Mouse (Mus musculus) macrophage (primary cell): ENCODE results near the gene Runx3. TPM values are rescaled to one million over a fixed set of nuclear protein-coding genes. Genes with fewer than 3 reads are reported as not detected.

Experiments
- H3K27ac ChIP-seq: fragments of 350-480 bp; formaldehyde crosslinking; 2 replicates; pipeline ENCODE4 v1.9.0; 2021
- H3K36me3 ChIP-seq: fragments of 350-480 bp; formaldehyde crosslinking; 2 replicates; pipeline ENCODE4 v1.9.0; 2021; ENCODE audit errors: inconsistent target
- H3K4me3 ChIP-seq: fragments of 350-480 bp; formaldehyde crosslinking; 2 replicates; pipeline ENCODE4 v1.9.0; 2021; ENCODE audit errors: inconsistent target
- H3K79me2 ChIP-seq: fragments of 350-480 bp; formaldehyde crosslinking; 2 replicates; pipeline ENCODE4 v1.9.0; 2021; ENCODE audit errors: inconsistent target
- WGBS: methylation state at CpG from one replicate; pipeline ENCODE4 v1.1.7; 2026; ENCODE audit warnings: inconsistent platforms; ENCODE audit not compliant: missing documents; 5-methylcytosine and 5-hydroxymethylcytosine counted together
- polyA plus RNA-seq: library from polyadenylated mRNA; stranded (reverse); fragments of 250-400 nt; gene quantifications from 3 replicates; pipeline ENCODE4 v1.2.4, GENCODE M21; 2018; ENCODE audit warnings: inconsistent platforms

Runx3 gene
- polyA plus RNA-seq, 1 experiment from 2014 or later, result 1.3 TPM

DNA sequence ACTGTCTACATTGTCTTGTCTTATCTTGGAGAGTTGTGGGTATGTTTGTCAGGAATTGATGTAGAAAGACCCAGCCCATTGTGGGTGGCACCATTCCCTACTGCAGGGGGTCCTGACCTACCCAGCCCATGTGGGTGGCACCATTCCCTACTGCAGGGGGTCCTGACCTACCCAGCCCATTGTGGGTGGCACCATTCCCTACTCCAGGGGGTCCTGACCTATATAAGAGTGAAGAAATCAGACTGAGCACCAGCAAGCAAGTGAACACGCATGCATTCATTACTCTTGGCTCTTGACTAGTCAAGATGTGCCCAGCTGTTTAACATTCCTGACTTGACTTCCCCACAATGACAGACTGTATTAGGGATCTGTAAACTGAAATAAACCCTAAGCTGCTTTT lies 69.9 kb downstream of the Runx3 start:
- H3K79me2 ChIP-seq, result no peaks in the 10 kb centered on the region
- WGBS, result 100% methylated on average over 1 of the region's 1 CpGs
- no peak overlapping the region for H3K4me3 ChIP-seq

DNA sequence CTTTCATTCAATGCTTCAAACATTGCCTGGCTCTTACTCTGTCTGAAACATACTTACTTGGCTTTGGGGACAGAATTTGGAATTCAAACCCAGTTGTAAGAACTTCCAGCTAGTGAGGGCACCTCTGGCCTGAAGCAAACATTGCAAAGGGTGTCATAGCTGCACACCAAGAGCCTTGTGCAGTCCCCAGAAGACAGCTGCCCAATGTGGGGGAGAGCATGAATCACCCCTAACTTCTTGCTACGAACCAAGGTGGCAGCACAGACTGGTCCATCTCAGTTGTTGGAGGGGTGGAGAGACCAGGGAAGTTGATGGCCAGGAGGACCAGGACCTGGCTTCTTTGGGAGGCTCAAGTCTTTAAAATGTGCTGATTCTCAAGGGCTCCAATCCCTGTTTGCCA lies 70.7 kb downstream of the Runx3 start:
- WGBS, result 80% methylated on average over 1 of the region's 1 CpGs
- Histone ChIP-seq H3K79me2 (no peaks in the 10 kb centered on the region), H3K4me3 (no peak overlapping the region), H3K36me3 (no peaks in the 10 kb centered on the region), H3K27ac (no peak overlapping the region)

More for the DNA sequence above, 69.9 kb downstream of the Runx3 start:
- Histone ChIP-seq H3K36me3 (no peaks in the 10 kb centered on the region), H3K27ac (no peak overlapping the region)

DNA sequence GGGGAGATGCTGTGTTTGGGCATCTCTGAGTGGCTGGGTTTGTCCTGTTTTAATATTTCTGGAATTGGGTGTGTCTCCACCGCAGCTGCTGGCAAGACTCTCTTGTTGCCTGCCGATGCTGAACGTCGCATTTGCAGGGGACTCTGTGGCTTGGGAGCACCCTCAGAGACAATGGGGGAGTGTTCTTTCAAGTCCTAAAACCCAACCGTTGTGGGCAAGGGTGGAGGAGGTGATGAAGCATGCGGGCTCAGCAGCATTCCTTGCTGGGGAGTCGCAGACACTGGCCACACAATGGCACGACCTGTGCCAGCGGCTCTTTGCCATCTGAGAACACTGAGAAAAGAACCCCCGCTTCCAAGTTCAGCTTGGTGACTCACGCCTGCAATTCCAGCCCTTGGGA lies 71.2 kb downstream of the Runx3 start:
- Histone ChIP-seq H3K79me2 (no peaks in the 10 kb centered on the region), H3K4me3 (no peak overlapping the region), H3K36me3 (no peaks in the 10 kb centered on the region), H3K27ac (no peak overlapping the region)
- WGBS, result 84% methylated on average over 11 of the region's 11 CpGs

DNA sequence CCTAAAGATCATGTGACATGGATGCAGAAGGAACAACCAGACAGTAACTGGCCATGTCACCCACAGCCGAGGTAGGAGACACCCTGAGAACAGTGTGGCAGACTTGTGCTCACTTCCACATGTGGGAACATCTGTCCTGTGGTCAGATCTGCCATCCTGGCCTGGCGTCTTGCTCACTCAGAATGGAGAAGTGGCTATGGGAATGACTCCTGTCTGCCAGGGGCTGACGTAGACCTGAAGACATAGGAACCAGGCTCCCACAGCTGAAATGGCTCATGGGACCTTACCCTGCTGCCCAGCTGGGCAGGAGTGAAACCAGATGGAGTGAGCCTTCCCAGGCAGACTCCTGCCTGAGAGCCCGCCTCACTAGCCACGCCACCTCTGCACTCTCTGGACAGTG lies 72.4 kb downstream of the Runx3 start:
- Histone ChIP-seq H3K27ac (no peak overlapping the region), H3K36me3 (no peaks in the 10 kb centered on the region), H3K79me2 (no peaks in the 10 kb centered on the region), H3K4me3 (no peak overlapping the region)
- 24% methylated on average over 5 of the region's 5 CpGs for WGBS

DNA sequence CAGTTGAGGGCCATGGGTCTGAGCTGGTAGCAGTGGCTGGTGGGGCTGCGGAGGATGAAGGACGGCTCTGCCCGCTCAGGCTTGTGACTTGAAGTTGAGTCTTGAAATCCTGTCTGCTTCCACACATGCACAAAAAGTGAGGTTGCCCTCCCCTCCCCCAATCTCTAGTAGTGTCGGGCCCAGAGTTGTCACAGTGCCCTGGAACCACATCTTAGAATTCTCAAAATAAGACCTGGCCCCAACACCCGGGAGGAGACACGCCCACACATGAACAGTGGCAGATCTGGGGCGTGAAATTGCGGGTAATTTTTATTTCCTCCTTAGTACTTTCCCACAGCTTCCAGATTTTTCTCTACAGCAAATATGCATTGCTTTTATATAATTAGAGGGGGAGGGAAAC lies 77.4 kb downstream of the Runx3 start:
- Histone ChIP-seq H3K4me3 (no peak overlapping the region), H3K36me3 (no peaks in the 10 kb centered on the region), H3K27ac (no peak overlapping the region), H3K79me2 (no peaks in the 10 kb centered on the region)
- 51% methylated on average over 6 of the region's 8 CpGs for WGBS

DNA sequence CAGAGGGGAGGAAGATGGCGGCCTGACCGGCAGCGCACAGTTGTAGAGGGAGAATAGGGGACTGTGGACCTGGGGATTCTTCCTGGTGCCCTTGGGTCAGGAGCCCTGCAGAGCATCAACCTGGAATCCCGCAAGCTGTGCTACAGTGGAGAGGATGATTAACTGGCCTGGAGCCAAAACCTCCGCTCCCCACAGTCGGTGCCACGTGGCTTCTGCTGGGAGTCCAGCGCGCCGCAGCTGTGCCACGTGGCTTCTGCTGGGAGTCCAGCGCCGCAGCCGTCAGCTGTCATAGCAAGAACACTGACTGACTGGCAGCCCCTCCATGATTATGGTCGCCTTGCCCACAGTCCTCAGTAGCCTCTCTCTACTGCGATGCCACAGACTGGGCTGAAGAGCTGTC lies 81.3 kb downstream of the Runx3 start:
- no peak overlapping the region for H3K4me3 ChIP-seq
- no peak overlapping the region for H3K27ac ChIP-seq
- 90% methylated on average over 16 of the region's 16 CpGs for WGBS
- no peaks in the 10 kb centered on the region for H3K79me2 ChIP-seq
- no peaks in the 10 kb centered on the region for H3K36me3 ChIP-seq

DNA sequence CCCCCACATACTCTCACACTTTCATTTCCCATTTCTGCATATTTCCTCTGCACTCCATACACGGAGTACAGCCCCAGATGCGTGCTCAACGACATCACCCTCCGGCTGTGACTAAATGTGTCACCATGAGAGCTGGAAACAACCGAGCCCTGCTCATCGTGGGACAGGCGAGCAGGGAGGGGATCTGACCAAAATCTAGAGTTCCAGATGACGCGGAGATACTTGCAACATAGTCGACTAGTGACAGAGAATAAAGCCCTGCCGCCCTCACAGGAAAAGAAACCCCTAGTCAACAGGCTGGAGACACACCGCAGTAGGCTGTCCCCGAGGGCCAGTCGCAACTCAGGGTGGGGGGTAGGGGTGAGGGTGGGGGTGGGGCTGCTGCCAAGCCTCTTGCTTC lies 82.8 kb downstream of the Runx3 start:
- under 1% methylated on average over 13 of the region's 14 CpGs for WGBS
- Histone ChIP-seq H3K27ac (peak overlapping the region; percentile 45), H3K4me3 (peak overlapping the region; percentile 14; the same call in 1 of the 2 replicates), H3K79me2 (no peaks in the 10 kb centered on the region), H3K36me3 (no peaks in the 10 kb centered on the region)

DNA sequence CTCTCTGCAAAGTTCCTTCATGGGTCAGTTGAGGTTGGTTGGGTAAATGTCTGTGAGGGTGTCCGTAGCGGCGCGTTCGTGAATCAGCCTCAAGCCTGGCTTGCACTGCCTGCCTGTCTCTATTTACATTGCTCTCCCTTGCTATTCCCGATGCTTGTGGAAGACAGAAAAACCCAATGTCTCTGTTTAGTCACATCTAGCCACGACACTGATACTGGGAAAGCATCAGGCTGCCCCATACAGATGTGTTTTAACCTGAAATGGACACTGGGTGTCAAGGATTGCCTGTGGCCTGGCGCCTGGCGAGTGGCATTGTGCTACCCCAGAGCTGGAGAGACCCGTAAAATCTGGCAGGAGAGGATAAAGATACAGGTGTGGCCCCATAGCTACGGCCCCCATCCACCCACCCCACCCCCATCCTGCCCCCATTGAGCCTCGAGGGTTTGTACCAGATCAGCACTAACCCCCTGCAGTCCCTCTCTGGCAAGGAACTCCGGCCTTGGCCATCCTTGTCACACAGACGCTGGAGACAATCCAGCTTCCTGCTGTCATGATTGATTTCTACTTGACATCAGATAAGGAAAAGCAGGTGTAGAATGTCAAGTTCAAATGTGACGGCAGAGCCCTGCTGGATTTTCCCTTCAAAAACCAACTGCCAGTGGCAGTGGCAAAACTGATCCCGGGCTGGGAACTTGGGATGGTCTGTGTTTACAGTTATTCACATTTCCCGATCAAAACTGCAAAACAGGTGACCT lies 83.5 kb downstream of the Runx3 start:
- H3K4me3 ChIP-seq, result peak overlapping the region; percentile 14; the same call in 1 of the 2 replicates
- H3K27ac ChIP-seq, result peak overlapping the region; percentile 45
- no peaks in the 10 kb centered on the region for H3K36me3 ChIP-seq
- H3K79me2 ChIP-seq, result no peaks in the 10 kb centered on the region
- 44% methylated on average over 17 of the region's 17 CpGs for WGBS

DNA sequence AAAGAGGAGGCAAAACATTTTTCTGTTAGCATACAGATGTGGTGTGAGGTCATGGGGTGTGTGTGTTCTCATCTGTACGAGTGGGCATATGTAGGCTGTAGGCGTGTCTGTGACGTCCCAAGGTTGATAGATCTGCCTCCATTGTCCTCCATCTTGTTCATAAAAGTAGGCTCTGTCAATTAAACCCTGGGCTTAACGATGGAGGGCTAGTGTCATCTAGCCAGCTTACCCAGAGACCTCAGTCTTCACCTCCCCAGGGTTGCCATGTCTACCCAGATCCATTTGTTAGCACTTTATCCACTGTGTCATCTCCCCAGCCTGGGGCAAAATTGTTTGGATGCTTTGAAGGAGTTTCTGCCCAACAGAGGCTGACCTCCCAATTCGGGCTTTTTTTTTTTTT lies 84.2 kb downstream of the Runx3 start:
- H3K36me3 ChIP-seq, result no peaks in the 10 kb centered on the region
- no peak overlapping the region for H3K4me3 ChIP-seq
- H3K79me2 ChIP-seq, result no peaks in the 10 kb centered on the region
- WGBS, result 96% methylated on average over 4 of the region's 5 CpGs
- no peak overlapping the region for H3K27ac ChIP-seq

DNA sequence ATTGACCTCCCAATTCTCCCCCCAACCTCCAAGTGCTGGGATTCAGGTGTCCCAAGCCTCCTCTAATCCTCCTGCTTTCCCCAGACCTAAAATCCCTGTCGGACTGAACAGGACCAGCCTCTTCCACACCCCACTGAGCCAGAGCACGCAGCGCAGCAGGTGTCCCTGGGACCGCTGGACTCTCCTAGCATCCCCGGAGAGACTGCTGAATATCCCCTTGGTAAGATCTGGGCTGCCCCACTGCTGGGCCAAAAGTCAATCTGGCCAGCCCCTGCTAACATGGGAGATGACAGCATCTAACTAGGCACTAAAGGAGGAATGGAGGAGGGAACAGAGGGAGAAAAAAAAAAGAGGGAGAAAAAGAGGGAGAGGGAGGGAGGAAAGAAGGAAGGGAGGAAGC lies 84.8 kb downstream of the Runx3 start:
- Histone ChIP-seq H3K27ac (no peak overlapping the region), H3K79me2 (no peaks in the 10 kb centered on the region), H3K4me3 (no peak overlapping the region), H3K36me3 (no peaks in the 10 kb centered on the region)
- WGBS, result 100% methylated on average over 5 of the region's 5 CpGs

DNA sequence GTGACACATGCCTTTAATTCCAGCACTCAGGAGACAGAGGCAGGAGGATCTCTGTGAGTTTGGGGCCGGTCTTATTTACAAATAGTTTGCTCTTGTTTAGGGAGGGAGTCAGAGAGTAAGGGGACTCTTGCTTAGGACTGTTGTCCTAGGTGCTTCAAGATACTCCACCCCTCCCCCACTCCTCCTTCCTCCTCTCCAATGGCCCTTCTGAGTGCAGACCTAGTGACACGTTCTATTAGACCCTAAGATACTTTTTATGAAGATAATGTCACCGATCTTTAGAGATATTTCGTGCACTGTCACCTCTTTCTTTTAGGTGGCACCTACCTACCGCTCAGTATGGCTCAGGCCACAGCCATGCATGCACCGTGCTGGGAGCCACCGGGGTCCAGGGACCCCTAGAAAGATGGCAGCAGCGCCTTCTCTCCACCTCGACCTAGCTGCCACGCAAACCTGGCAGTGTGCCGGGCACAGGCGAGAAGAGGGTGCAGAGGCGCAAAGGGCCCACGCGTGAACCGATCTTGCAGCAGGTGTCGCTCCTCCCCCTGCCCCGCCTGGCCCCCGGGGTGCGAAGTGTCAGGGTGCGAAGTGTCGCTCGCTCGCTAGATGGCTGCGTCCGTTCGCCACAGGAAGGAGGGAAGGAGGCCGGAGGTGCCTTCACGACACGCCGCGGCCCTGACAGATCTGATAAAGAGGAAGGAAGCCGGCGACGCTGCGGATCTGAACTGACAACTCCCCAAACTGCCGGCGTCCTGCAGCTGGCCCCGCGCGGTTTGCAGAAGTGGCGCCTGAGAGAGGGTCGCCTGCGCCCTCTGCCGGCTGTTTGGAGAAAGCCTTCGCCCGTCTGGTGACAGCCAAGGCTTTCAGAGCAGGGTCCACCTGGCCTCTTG lies 85.5 kb downstream of the Runx3 start:
- H3K27ac ChIP-seq, result no peak overlapping the region

DNA sequence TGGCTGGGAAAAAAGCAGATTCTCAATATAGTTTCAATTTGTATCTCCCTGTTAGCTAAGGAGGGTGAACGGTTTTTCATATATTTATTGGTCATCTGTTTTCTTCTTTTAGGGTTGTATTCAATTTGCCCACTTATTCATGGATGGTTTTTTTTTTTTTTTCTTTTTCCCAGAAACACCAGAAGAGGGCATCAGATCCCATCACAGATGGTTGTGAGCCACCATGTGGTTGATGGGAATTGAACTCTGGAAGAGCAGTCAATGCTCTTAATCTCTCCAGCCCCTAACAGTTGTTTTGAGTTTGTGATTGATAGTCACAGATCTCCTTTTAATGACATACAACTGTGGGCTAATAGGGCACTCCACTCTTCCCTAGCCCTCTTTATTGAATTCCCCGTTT lies 89.4 kb downstream of the Runx3 start:
- no peaks in the 10 kb centered on the region for H3K79me2 ChIP-seq
- 96% methylated on average over 2 of the region's 2 CpGs for WGBS
- no peak overlapping the region for H3K4me3 ChIP-seq
- H3K36me3 ChIP-seq, result peaks cover 15% of the 10 kb centered on the region; the same call in 1 of the 2 replicates
- H3K27ac ChIP-seq, result no peak overlapping the region

More for the DNA sequence above, 85.5 kb downstream of the Runx3 start:
- Histone ChIP-seq H3K4me3 (no peak overlapping the region), H3K36me3 (no peaks in the 10 kb centered on the region), H3K79me2 (no peaks in the 10 kb centered on the region)
- WGBS, result 8% methylated on average over 46 of the region's 47 CpGs

DNA sequence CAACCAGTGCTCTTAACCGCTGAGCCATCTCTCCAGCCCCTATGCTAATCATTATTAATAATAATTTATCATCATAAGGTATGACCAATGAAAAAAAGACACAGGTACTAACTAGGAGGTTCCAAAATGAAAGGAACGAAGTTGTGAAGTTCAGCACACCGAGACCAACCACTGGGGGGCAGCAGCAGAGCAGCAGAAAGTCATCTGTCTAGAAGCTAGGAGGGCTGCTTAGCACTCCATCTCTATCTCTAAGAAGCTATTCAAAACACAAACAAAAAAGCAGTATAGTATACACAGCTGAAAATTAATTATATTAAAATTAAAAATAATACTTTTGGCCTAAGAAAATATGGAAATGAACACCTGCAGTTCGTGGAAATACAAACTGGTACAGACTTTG lies 99.2 kb downstream of the Runx3 start:
- H3K4me3 ChIP-seq, result no peak overlapping the region
- H3K79me2 ChIP-seq, result peaks cover 61% of the 10 kb centered on the region
- peaks cover 88% of the 10 kb centered on the region for H3K36me3 ChIP-seq
- WGBS, result 38% methylated on average over 4 of the region's 4 CpGs
- no peak overlapping the region for H3K27ac ChIP-seq

DNA sequence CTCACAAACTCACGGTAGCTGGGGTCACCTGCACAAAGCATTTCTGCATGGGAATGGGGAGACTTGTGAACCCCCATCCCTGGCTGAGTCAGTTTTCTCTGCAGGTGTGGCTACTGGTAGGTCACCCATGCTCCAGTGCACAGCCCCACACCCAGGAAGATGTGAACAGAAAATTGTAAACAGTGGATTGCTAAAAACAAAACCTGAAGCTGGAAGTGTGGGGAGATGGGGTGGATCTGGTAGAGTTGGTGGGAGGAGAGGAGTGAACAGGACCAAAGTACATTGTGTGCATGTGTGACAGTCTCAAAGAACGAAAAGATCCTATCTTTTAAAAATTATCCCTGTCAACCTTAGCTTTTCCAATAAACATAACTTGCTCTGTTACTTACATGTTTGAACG lies 100.2 kb downstream of the Runx3 start:
- H3K27ac ChIP-seq, result no peak overlapping the region

More for the DNA sequence above, 100.2 kb downstream of the Runx3 start:
- WGBS, result 95% methylated on average over 3 of the region's 3 CpGs
- Histone ChIP-seq H3K79me2 (peaks cover 71% of the 10 kb centered on the region), H3K4me3 (no peak overlapping the region), H3K36me3 (peaks cover 81% of the 10 kb centered on the region)
